9 mouse cellular contexts compared by ENCODE assay signal in the genomic region with DNA sequence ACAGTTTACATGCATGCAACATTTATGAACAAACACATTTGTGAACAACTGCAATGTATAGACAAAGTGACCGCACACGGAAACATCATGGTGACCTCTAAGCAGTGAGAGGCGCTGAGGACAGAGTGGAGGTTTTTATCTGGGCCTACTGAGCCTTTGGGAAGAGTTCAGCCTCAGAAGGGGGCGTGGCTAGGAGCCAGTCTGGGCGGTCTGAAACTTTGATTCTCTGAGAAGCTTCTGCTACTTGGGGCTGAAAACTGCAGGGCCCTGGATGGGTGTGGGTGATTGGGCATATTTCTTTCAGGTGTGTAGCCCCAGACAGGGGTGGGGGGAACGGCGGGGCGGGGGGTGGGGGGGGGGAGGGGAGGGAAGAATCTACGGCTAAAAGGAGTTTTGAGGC. TPM values are rescaled to one million over a fixed set of nuclear protein-coding genes. Genes with fewer than 3 reads are reported as not detected.
DNase-seq lines count a peak whose midpoint lies in the region; ATAC-seq lines count a peak whose summit lies in the region.
"Had no signal": no experiment of that assay in that cellular context is flagged by ENCODE, and none has a peak within 500 bp of the region (broad histone marks: within the 10 kb centered on the region; RNA-seq: fewer than 3 reads in every experiment).

No protein-coding gene starts in this region.

- peaks cover 29% of the 10 kb centered on the region for H3K36me3 ChIP-seq in midbrain, embryonic 10.5 days
- no peaks in the 10 kb centered on the region for H3K36me3 ChIP-seq in midbrain, embryonic 16.5 days (ENCODE audit: control insufficient read depth, insufficient read depth, low read length)
- no peaks in the 10 kb centered on the region for H3K36me3 ChIP-seq in forebrain, embryonic 11.5 days (ENCODE audit: control insufficient read depth, insufficient read depth, low read length)

- no peaks in the 10 kb centered on the region for H3K27me3 ChIP-seq in midbrain, embryonic 10.5 days (ENCODE audit: low read depth, poor library complexity, severe bottlenecking)
- H3K27me3 ChIP-seq in midbrain, embryonic 16.5 days (ENCODE audit: control insufficient read depth, insufficient read depth, low read depth, low read length): no peaks in the 10 kb centered on the region
- H3K27me3 ChIP-seq in forebrain, embryonic 11.5 days (ENCODE audit: control insufficient read depth, insufficient read depth, low read length): no peaks in the 10 kb centered on the region

- 0 out of 2 replicates have a peak overlapping the region, but pooled peaks have one; percentile 72 for H3K27ac ChIP-seq in midbrain, embryonic 10.5 days (replicated peaks)
- H3K27ac ChIP-seq in midbrain, embryonic 16.5 days (ENCODE audit: low read length): no peak overlapping the region
- H3K27ac ChIP-seq in forebrain, embryonic 11.5 days (ENCODE audit: low read depth, low read length): no peak overlapping the region

- intact Hi-C loops in gastrocnemius, postnatal 36 days (cut with DNase I): no loop called here

- no peaks in the 10 kb centered on the region for H3K9me3 ChIP-seq in midbrain, embryonic 10.5 days (replicated peaks)
- no peaks in the 10 kb centered on the region for H3K9me3 ChIP-seq in midbrain, embryonic 16.5 days (replicated peaks; ENCODE audit: control insufficient read depth, low read length, poor library complexity, severe bottlenecking)
- no peaks in the 10 kb centered on the region for H3K9me3 ChIP-seq in forebrain, embryonic 11.5 days (ENCODE audit: control insufficient read depth, low read length)

- peak overlapping the region; percentile 29; the same call in 1 of the 2 replicates for H3K4me3 ChIP-seq in midbrain, embryonic 10.5 days
- no peak overlapping the region for H3K4me3 ChIP-seq in midbrain, embryonic 16.5 days (ENCODE audit: low read depth, low read length)
- H3K4me3 ChIP-seq in forebrain, embryonic 11.5 days (ENCODE audit: low read depth, low read length): no peak overlapping the region

- no peak overlapping the region for H3K4me2 ChIP-seq in midbrain, embryonic 16.5 days (ENCODE audit: low read length)
- H3K4me2 ChIP-seq in forebrain, embryonic 11.5 days (ENCODE audit: low read depth, low read length, severe bottlenecking): no peak overlapping the region

- 7% methylated on average over 6 of the region's 9 CpGs for WGBS in midbrain, embryonic 10.5 days
- 10% methylated on average over 8 of the region's 9 CpGs for WGBS in midbrain, embryonic 16.5 days
- WGBS in forebrain, embryonic 11.5 days: 4% methylated on average over 6 of the region's 9 CpGs

- peaks cover 30% of the 10 kb centered on the region for H3K4me1 ChIP-seq in midbrain, embryonic 10.5 days
- peaks cover 11% of the 10 kb centered on the region for H3K4me1 ChIP-seq in midbrain, embryonic 16.5 days (ENCODE audit: control insufficient read depth, insufficient read depth, low read length)
- peaks cover 14% of the 10 kb centered on the region for H3K4me1 ChIP-seq in forebrain, embryonic 11.5 days (replicated peaks; ENCODE audit: control insufficient read depth, insufficient read depth, low read length)

- no peak for ATAC-seq in midbrain, embryonic 16.5 days
- peak; percentile 77 for ATAC-seq in forebrain, embryonic 11.5 days (replicated peaks; ENCODE audit: low FRiP score)
- ATAC-seq: activated CD4-positive, CD25-positive, alpha-beta regulatory T cell, adult 4 months had no signal

- no peak overlapping the region for H3K9ac ChIP-seq in midbrain, embryonic 16.5 days (ENCODE audit: low read depth, low read length)
- no peak overlapping the region for H3K9ac ChIP-seq in forebrain, embryonic 11.5 days (ENCODE audit: low read length)

- peak; percentile 49 for DNase-seq in midbrain, embryonic 10.5 days (ENCODE audit: low spot score)
- peak; percentile 73 for DNase-seq in forebrain, embryonic 11.5 days (ENCODE audit: low spot score)
- peak; percentile 67 to 78 for DNase-seq in kidney, postnatal 4 days
- DNase-seq in testis, postnatal 10 days (ENCODE audit: low spot score): peak; percentile 58
- DNase-seq in thymus, postnatal 4 days: no peak
- no peak for DNase-seq in gastrocnemius, postnatal 25 days
- no peak for DNase-seq in gastrocnemius, postnatal 36 days

RNA-seq across cellular contexts. Expression of a gene that starts 14.5 kb away (rescaled TPM):
- polyA plus RNA-seq in midbrain, embryonic 10.5 days (2016; fragmentation: Nextera tagmentation; extraction: Ambion mirVana): 11.8 and 11.9 TPM in 2 replicates
- polyA plus RNA-seq in midbrain, embryonic 16.5 days (2015; fragmentation: Nextera tagmentation; extraction: Ambion mirVana): 6.2 and 7.1 TPM in 2 replicates
- 17.6 and 19.1 TPM in 2 replicates for polyA plus RNA-seq in forebrain, embryonic 11.5 days (2014; fragmentation: Nextera tagmentation; extraction: Ambion mirVana)
- total RNA-seq in gastrocnemius, postnatal 25 days (2021): under 1 TPM; 0.67 to 0.74 TPM
- total RNA-seq in gastrocnemius, postnatal 36 days (2021): 1 to 10 TPM in 1 of 2 experiments, under 1 TPM in 1; 0.74 to 1.1 TPM

Comparison
In these comparisons a context has a peak if more than half of its experiments do, and no peak if none do; other contexts are left out.
1. DNase-seq: peak in midbrain, embryonic 10.5 days (single experiment), forebrain, embryonic 11.5 days (single experiment), kidney, postnatal 4 days (2 of 2) and testis, postnatal 10 days (single experiment); none in thymus, postnatal 4 days (single experiment), gastrocnemius, postnatal 25 days (single experiment) and gastrocnemius, postnatal 36 days (0 of 2).